Mouse (Mus musculus) frontal cortex, adult (tissue): Measurements from ENCODE around the gene Pmch.

Source experiments
- ATAC-seq: cut with Nextera tagmentation; 2 replicates; pipeline ENCODE4 v1.9.2; 2017; ENCODE audit warnings: mild to moderate bottlenecking, moderate library complexity, mixed read lengths; ENCODE audit not compliant: low TSS enrichment

Pmch gene

GRCm38 (mm10) chr10:88090772-88091171, at the start of gene Pmch:
TSS of gene Pmch (plus strand) at chr10:88091072.
- ATAC-seq, result no peak

GRCm38 (mm10) chr10:88044297-88044696, 46.6 kb upstream of the Pmch start:
- ATAC-seq, result no peak

- ATAC-seq, result no peak
Observed at GRCm38 (mm10) chr10:88046098-88046771, 44.6 kb upstream of the Pmch start.

DNA sequence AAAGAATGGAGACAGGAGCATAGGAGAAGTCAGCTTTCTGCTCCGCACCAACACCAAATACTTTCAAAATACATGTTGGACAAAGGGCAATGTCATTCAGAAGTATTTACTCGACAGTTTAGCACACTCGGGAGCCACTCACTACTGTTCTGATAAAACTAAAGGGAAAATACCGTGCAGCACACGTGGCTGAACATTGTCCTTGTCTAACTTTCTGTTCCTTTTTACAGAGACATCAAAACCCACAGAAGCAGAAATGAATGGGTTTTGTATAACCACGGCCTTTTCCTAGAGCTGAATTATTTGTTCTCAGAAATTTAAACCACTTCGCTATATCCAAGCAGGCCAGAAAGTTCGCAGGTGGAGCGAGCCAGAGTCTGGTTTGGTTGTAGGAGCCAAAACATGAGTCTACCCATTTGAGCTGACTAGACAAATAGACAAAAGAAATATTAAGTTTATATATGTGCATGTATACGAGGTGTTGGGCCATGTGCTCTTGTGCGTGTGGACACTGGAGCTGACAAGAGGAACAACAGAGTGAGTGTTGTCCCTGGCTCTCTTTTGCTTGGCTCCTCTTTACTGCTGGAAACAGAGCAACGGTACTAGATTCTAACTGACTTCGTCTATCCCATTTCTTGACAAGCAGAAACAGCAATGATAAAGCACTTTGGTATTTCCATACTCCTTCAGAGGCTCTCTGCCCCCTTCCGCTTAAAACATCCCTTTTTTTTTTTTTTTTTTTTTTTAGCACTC, 36.5 kb upstream of the Pmch start:
- no peak for ATAC-seq

DNA sequence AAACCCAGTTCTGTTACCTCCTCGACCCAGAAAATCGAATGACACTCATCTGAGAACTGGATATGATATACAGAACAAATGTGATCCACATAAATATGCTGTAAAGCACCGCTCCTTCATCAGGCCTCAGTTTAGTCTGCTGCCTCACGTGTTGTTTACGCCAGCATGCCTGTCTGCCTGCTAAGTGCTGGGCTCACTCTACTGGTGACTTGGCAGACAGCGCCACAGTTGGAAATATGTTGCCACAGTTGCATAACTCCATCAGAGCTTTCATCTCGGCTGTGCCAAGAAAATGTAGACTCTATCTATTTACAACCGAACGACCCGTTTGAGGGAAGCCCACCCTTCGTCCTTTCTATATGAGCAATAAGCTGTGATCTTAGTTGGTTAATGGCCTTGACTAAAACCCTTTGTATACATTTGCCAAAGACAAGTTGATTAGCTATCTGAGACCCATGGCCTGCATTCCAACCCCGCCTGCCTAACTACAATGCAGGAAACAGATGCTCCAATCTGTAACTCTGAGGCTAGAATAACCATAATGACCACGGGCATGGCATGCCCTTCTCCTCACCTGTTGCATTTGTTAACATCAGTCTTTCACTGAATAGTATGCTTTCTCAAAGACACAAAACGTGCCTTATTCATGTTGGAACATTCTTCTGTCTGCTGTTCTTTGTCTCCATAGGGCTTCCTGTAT, 33.8 kb upstream of the Pmch start:
- peak; percentile 85 for ATAC-seq

GRCm38 (mm10) chr10:88063436-88063835, 27.4 kb upstream of the Pmch start:
- ATAC-seq, result no peak

DNA sequence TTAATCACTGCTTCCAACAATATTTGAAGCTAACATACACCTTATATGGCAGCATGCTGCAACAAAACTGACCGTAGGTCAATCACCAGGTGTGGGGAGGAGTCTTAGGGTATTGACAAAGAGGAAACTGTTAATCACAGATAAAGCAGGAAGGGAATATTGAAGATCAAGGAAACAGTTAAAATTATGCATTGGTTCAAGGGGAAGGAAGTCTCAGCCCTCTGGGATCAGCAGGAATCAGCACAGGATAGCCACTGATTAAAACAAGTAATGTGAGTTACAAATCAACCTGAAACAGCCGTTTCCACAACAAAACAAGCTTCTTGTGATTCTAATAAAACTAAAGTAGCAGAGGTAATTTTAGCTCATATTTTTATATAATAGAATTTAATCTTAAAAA, 26.0 kb upstream of the Pmch start:
- ATAC-seq, result no peak

GRCm38 (mm10) chr10:88067377-88067776, 23.5 kb upstream of the Pmch start:
- no peak for ATAC-seq

DNA sequence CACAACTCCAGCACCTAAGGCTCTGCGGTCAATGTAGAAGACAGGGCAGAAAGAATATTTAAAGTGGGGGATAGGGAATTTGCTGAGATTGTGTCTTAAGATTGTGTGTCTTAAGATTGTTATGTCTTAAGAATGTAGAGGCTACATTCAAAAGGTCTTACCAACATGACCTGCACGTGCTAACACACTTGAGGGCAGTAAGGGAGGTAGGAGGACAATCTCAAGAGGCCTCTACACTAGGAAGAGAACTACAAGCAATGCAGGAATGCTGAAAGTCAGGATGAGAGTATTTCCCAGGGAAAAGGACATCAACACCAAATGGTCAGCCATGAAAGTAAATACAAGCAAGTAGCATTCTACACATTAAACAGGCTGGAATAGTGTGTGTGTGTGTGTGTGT, 15.3 kb downstream of the Pmch start:
- no peak for ATAC-seq

DNA sequence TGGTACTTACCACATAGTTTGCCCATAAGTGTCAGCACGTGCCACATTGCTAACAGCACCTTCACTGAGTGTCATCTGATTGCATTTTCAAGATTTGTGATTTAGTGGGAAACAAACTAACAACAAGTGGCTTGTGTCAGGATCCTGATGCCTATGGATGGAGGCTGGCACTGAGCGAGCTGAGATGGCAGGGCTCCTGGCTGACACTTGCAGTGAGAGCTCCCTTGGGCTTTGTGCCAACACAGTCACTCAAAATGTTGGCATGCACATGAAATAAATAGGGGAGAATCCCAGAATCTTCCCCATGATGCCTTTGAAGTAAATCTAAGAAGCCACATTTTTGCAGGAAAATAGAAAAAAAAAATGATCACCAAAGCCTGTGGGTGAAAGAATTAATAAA, 22.4 kb downstream of the Pmch start:
- ATAC-seq, result no peak

- ATAC-seq, result peak; percentile 50; the same call in 1 of the 2 replicates
Observed at GRCm38 (mm10) chr10:88119721-88120120, 28.8 kb downstream of the Pmch start.

DNA sequence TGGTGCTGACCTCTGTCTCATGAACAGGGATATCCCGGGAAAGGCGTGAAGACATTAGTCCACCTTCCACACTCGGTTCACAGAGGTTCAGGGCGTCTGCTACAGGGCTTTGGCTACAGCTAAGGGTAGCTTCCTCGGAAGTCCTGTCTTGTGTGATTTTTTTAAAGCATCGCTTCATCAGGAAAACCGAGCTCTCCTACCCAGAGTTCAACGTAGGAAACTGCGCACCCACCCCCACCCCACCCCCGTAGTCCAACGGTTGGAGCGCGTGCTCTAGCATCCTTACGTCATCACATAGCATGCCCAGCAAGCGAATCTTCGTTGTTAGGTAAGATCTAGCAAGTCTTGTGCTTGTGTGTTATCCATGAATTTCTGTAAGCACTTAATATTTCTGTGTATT, 44.8 kb downstream of the Pmch start:
- no peak for ATAC-seq
